Mouse (Mus musculus) kidney, adult 9 months (tissue): ENCODE measurements around the gene Kmt2b.

ENCODE experiments used
- DNase-seq: peaks from one replicate; pipeline ENCODE4 v3.0.0; 2022

Kmt2b gene

DNA sequence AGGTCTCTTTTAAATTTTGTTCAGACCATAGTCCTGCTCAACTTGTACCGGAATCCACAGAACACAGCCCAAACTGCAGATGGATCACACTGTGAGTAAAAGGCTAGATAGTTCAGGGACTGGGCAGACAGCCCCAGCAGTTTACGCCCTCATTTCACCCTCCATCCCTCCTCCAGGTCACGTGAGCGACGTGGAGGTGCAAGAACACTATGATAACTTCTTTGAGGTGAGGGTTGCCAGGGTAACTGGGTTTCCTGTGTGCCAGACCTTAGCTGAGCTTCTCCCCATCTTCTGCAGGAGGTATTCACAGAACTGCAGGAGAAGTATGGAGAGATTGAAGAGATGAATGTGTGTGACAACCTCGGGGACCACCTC is 24.6 kb downstream of the Kmt2b start:
- no peak for DNase-seq

DNA sequence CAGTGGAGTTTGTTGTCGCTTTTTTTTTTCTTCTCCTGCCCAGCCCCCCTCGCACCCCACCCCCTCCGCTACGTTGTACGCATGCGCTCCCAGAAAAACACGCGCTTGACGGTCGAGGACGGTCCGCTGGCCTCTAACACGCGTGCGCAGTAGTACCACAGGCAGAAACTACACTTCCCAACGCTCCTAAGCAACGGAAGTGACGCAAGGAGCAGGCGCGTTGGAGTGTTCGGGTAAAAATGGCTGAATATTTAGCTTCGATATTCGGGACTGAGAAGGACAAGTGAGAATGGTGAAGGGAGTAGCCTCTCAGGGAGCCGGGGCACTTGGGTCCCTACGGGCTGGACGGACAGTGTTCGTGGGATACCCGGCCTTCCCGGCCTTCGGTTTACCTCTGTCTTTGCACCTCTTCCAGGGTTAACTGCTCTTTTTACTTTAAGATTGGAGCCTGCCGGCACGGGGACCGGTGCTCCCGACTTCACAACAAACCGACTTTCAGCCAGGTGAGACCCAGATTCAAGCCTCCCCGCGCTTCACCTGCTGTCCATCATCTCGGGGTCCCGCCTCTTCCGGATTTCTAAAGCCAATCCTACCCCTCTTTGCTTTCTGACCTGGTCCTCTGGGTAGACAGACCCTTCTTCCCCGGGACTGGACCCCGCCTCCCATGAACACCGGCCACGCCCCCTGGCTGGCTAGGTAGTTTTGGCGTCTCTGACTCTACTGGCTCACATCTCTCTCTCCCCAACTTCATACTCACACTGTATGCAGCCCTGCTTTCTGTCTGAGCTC is 25.2 kb downstream of the Kmt2b start, which contains the start of the genes U2af1l4, Gm49396 and Psenen:
TSS of gene U2af1l4 (plus strand) at position 185 of the 789 bp plus-strand sequence.
TSS of gene Gm49396 (plus strand) at position 228 of the 789 bp plus-strand sequence.
TSS of gene Psenen (minus strand) at position 511 of the 789 bp plus-strand sequence.
- peak; percentile 98 for DNase-seq

DNA sequence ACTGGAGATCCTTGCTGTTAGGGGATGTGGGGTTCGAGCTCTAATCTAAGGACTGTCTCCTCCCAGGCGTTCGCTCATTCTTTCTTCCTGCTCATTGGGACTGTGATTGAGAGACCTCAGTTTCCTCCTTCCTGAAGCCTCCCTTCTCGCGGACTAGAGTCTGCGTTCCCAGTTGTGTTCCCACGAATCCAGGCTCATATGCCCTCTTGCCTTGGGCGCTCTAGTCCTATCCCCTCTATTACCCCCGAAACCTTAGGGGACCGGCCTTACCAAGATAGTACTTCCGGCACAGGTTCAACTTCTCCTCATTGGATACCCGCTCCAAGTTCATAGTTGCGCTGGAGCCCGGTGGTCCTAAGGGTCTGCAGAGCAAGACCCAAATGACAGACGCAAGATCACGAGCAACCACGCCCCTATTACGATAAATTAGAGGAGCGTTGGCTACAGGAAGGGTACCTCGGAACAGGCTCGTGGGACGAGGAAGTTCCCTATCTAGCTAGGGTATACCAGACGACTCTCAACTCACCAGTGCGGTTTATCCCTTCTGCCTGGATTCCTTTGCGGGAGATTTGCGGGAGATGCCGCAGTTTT is 25.9 kb downstream of the Kmt2b start:
- no peak for DNase-seq

DNA sequence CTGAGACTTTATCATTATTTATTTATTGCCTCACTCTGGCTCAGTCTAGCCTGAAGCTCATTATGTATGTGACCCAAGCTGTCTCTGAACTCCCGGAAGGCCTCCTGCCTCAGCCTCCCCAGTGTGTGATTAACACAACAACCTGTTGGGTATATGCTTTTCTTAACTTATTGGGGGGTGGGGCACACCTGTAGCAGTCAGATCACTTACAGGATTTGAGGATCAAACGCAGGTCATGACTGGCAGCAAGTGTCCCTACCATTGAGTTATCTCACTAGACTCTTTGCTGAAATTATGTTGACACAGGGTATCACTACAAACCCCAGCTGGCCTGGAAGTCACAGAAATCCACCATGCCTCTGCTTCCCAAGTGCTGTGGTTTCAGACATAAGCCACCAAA is 28.2 kb downstream of the Kmt2b start:
- DNase-seq, result no peak

DNA sequence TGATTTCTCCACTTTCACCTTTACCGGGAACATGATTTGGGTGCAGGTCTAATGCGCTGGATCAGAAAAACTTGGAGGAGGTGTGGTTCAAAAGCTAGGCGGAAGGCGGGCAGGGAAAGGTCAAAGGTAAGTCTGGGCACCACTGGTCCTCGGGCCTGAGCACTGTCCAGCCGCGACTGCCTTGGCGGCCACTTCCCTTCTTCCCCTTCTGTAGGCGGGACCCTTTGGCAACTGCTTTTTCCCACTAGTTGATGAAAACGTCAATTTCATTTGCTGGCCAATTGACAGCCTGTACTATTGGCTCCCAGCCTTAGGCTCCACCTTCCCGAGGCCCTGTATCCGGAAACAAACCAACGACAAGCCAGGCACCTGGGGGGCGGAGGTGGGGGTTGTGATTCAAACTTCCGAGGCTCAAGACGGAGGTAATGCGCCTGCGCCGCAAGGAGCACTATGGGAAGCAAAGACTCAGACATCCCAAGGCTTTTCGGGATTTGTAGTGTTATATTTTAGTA is 29.0 kb downstream of the Kmt2b start, which contains the start of gene Lin37:
TSS of gene Lin37 (minus strand) at position 396 of the 512 bp plus-strand sequence.
- DNase-seq, result peak; percentile 100

DNA sequence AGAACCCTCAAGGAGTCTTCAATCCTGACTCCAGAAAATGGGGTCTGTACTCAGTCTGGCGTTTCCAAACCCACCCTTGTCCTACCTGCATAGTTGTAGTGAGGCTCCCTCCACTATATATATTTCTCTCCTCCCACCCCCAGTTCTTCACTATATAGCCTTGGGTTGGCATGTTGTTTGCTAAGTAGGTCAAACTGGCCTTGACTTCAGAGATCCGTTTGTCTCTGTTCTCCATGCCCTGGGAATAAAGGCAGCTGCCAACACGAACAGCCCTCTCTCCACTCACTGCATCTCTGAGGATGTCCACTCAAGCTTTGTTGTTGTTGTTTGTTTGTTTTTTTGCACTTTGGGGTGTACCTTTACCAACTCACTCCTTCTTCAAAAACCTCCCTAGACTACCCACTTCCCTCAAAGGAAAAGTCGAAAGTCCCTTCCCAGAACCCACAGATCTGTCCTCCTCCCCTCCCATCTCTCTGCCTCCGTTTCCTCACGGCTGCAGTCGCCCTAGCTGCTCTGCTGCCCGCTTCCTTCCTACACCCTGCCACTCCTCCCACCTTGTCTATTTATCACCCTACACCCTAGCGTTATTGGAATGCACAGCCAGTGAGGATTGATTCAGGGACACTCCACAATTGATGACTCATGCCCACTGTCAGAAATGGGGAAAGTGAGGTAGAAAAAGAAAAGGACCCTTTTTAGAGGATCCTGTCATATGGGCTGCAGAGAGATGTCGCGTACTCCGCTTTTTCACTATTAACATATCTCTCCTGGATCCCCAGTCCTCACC is 29.7 kb downstream of the Kmt2b start:
- peak; percentile 24 for DNase-seq

DNA sequence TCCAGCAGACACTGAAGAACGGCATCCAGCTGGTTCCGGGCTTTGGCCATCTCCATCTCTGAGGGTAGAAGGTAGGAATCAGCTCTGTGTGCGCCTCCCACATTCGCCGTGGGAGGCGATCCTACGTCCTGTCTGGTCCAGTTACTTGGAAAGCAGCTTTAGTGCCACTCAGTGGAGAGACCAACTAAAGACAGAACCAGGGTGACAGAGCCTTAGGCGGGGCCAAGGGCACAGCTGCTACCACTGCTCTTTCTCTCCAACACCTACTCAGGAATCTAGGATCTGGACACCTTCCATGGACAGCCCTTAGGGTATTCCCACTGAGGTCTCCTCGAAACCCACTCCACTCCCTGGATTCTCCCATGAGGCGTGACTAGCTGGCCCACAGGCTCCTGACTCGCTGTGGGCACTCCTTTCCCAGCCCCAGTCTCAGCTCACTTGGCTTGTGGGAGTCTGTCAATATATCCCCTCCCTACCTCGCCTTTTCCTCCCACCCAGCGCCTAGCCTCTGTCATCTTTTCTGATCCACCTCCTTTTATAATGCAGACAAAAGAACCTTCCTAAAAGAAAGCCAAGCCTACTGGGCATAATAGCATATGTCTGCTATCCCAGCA is 30.5 kb downstream of the Kmt2b start:
- DNase-seq, result no peak

DNA sequence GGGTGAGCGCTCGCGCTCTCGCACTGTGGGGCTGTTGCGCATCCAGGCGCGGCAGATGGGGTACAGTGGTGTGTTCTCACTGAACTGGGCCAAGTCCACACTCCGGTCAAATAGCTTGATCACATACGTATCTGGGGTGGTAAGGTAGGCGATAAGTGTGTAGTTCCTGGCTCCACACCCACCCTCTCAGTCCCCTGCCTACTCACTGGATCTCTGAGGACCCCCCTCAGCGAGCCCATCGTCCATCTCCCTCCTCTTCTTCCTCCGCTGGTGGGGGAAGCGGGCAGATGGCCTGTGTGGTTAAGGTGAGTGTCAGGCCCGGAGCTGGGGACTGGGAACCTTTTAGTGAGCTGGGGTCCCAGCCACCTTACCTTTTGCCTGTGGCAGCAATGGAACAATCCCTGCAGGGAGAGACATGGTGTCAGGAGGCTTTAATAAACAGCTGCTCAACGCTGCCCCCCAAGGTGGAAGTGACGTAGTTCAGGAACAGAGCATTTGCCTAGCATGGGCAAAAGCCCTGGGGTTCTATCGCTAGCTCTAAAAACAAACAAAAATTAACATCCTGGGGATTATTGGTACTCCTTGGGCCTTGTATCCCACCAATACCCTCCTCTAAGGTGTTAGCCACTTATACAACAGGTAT is 31.5 kb downstream of the Kmt2b start:
- no peak for DNase-seq

DNA sequence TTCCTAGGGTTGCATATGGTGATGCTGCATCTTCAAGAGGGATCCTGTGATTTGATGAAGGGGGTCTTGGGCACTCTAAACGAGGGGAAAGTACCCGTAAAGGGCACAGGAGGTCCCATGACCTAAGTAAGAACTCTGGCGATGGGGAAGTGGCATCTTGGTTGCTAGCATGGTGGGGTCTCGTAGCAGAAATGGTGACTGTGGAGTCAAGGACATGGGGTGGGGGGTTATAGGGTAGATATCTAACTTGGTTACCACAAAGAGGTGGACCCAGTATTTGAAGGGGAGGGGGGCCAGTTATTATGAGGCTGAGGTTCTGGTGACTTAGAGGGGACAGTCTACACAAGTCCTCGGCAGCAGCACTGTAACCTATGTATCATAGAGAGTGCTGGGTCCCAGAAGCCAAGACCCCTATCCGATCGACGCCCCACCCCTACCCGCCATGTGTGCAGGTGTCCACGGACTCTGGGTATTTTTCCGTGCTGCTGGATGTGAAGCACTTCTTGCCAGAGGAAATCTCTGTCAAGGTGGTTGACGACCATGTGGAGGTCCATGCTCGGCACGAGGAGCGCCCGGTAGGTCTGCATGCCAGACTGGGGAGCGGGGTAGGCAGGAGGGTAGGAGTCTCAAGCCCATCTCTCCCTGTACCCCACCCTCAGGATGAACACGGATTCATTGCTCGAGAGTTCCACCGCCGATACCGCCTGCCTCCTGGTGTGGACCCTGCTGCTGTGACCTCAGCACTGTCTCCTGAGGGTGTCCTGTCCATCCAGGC is 34.5 kb downstream of the Kmt2b start:
- peak; percentile 23 for DNase-seq

DNA sequence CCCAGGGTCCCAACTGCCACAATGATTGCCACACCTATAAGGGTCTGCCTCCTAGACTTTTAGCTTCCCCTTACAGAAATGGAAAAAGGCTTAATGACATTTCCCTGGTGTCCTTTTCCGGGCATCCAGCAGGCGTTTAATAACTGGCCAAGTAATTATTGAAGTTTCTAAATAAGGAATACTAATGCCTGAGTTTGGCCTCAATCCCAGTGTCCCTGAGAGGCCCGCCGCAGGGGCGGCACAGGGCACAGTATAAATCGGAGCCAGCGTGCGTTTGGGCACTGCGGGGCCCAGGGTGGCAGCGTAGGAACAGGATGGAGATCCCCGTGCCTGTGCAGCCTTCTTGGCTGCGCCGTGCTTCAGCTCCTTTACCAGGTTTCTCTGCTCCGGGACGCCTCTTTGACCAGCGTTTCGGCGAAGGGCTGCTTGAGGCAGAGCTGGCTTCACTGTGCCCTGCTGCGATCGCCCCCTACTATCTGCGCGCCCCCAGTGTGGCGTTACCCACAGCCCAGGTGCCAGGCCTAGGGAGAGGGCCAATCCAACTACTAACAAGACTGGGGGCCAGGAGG is 35.4 kb downstream of the Kmt2b start:
- peak; percentile 64 for DNase-seq

DNA sequence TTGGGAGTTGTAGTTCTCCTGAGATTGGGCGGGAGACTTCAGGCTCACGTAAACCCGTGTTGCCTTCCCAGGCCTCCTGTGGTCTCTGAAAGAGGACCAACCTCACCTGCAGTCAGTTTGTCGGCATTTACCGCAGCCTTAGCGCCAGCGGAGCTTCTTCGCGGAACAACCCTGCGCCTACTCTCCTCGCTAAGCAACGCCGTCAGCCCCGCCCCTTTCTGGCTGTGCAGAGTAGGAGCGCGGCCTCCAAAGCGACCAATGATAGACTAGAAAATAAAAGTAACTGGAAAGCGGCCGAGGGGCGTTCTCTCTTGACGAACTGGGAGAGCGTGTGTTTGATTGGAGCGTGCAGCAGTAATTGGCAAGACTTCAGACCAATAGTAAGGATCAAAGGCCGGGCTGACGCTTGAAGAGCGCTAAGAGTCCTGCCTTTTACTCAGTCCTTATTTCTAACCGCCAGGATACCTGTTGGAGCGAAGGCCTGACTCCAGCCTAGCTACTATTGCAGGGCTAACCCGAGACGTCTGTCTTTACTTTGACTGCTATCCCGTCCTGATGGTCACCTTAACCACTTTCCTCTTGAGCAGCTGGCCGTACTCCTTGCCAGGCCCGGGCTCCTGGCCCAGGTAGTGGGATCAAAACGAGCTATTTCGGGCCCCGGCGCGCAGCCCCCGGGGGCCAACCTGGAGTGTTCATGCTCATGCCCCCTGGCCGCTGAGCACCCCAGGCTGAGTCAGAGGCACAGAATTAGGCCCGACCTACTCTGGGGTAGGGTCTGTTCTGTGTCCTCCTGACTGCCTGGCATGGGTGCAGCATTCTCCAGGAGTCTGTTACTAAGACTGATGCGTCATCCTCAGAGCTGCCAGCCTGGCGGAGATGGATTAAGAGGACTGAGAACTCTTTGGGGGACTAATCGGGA is 36.2 kb downstream of the Kmt2b start, which contains the start of the genes Hspb6 and Proser3:
TSS of gene Hspb6 (plus strand) at position 77 of the 919 bp plus-strand sequence.
TSS of gene Proser3 (minus strand) at position 198 of the 919 bp plus-strand sequence.
- DNase-seq, result peak; percentile 99

DNA sequence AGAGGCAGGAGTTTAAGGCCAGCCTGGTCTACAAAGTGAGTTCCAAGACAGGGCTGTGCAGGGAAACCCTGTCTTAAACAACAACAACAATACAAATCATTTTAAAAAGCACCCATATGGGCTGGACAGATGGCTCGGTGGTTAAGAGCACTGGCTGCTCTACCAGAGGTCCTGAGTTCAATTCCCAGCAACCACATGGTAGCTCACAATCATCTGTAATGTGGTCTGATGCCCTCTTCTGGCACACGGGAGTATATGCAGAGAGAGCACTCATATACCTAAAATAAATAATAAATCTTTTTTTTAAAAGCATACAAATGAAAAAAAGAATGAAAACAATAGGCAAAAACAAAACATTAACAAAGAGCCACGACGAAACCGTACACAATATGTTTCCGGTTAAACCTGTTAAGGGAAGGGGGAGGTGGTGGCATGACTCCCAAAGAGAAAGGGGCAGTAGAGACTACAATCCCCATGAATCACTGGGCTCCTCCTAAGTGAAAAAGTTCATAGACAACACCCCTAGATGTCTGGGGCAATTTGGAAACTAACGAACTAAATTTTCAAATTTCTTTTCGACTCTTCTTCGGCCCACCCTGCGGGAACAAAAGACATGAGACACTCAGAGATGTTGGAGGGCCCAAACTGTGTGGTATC is 37.0 kb downstream of the Kmt2b start:
- DNase-seq, result no peak

DNA sequence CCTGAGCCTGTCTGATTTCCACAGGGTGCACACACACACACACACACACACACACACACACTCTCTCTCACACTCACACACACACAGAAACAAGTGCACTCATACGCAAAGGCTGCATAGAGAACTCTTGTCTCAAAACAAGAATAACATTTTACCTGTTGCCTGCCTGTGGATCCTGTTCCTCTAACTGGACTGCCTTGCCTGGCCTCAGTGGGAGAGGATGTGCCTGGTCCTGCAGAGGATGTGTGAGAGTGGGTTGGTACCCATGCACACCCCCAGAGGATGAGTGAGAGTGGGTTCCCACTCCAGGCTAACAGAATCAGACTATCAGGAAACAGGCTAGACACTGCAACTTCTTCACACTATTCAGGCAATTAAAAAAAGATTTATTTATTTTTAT is 37.9 kb downstream of the Kmt2b start:
- DNase-seq, result no peak

DNA sequence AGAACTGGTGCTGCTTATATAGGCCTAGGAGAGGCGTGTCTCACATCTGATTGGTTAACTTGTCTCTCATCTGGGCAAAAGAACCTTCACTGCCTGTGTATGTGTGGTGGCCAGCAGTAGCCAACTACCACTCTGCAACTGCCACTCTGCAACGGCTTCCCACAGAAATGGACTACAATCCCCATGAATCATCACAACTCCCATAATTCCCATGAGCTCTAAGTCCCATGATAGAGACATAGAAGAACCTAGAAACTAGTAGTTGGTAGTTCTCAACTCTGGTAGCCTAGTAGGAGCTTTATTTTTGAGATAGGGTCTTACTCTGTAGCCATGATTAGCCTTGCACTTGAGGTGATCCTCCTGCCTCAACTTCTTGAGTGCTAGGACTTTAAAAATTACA is 38.6 kb downstream of the Kmt2b start:
- DNase-seq, result no peak

DNA sequence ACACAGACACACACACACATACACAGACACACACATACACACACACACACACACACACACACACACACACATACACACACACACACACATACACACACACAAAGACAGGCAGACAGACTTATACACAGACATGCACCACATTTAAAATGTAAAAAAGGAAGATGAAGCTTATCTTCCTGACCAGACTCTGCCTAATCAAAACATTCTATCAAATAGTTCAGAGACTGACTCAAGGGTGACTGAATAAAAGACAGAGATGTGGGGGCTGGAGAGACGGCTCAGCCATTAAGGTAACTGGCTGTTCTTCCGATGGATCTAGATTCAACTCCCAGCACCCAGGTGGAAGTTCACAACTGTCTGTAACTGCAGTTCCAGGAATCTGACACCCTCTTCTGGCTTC is 44.2 kb downstream of the Kmt2b start:
- DNase-seq, result no peak

DNA sequence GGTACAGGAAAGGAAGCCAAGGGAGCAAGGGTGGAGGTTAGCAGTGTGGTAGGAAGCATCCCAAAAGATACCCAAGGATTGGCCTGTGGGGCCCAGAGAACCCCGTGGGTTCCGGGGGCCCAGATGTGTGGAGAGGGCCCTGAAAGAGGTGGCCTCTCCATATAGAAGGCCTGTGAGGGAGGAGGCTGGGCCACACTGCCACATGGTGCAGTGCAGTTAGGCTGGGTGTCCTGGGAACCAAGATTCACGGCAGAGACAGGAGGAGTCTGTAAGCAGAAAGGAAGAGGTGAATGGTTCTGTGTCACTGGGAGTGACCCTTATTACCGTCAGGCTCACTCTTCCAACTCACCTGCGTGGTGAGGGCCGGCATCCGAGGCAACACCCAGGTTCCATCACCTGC is 48.0 kb downstream of the Kmt2b start:
- DNase-seq, result no peak

DNA sequence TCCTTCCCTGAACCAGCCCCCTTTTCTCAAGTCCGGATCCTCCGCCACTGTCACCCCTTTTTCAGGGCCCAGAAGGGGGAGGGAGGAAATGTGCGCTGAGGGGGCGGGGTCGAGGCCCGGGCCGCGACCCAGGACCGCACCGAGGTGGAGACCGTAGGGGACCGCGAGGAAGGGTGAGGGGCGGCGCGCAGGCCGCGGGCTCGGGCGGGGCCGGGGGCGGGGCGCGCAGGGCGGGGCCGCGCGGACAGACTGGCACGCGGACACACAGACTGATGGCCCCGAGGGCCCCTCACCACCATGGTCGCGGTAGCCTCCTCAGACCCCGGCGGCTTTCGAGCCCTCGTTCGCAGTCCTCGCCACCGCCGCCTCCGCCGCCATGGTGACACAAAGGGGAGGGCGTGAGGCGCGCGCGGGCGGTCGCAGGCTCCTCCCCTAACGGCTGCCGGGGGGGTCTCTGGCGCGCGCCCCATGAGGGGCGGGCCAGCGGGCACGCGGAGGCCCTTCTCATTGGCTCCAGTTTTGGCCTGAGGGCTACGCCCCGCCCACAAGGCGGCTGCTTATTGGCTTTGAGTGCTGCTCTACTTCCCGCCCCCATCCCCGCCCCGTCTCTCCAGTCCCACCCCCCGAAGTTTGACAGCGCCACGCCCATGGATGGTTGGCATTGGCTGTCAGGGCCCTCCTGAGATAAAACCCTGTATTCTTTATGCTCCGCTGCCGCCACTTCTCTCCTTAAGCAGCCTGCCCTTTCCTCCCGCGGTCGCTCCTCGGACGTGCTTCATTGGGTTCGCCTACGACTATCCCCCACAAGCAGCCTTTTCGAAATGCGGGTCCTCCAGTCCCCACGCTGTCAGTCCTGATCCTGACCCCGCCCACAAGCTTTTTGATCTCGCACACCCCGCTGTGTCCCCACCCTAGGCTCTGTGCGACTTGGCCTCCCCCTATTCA is 53.6 kb downstream of the Kmt2b start, which contains the start of gene Arhgap33:
TSS of gene Arhgap33 (minus strand) at position 428 of the 945 bp plus-strand sequence.
- peak; percentile 97 for DNase-seq
